In genomic region chr11:120148201-120148855, GRCm38 (mm10) we compare ENCODE assay signal across 18 mouse cellular contexts. TPM values are rescaled to one million over a fixed set of nuclear protein-coding genes. Genes with fewer than 3 reads are reported as not detected.
DNase-seq lines count a peak whose midpoint lies in the region; ATAC-seq and TF ChIP-seq lines count a peak whose summit lies in the region.
"Had no signal": no experiment of that assay in that cellular context is flagged by ENCODE, and none has a peak within 500 bp of the region (broad histone marks: within the 10 kb centered on the region; RNA-seq: fewer than 3 reads in every experiment).

No protein-coding gene starts in this region.

- H3K36me3 ChIP-seq in kidney, adult 2 months (ENCODE audit: control insufficient read depth, insufficient read depth, low read length) = no peaks in the 10 kb centered on the region
- H3K36me3 ChIP-seq in kidney, embryonic 14.5 days (ENCODE audit: control insufficient read depth, insufficient read depth, low read length) = no peaks in the 10 kb centered on the region; the same call in 1 of the 2 replicates
- H3K36me3 ChIP-seq in kidney, embryonic 15.5 days = peaks cover 6% of the 10 kb centered on the region; the same call in 1 of the 2 replicates
- H3K36me3 ChIP-seq: forebrain, embryonic 15.5 days; heart, embryonic 15.5 days had no signal

- H3K4me3 ChIP-seq in kidney, adult 2 months (ENCODE audit: insufficient read depth, low read depth, low read length) = no peak overlapping the region
- H3K4me3 ChIP-seq in kidney, embryonic 14.5 days (ENCODE audit: low read length) = no peak overlapping the region
- H3K4me3 ChIP-seq in kidney, embryonic 15.5 days (replicated peaks) = no peak overlapping the region
- H3K4me3 ChIP-seq: embryonic facial prominence, embryonic 12.5 days; forebrain, embryonic 15.5 days; heart, adult 2 months; heart, embryonic 15.5 days had no signal

- no peak for TF ChIP-seq CTCF in kidney, adult 2 months (conservative IDR thresholded peaks at IDR 0.05; ENCODE audit: insufficient read depth, insufficient read length, low read depth, low read length)

- H3K9ac ChIP-seq in kidney, embryonic 14.5 days (ENCODE audit: low read depth, low read length) = no peak overlapping the region
- no peak overlapping the region for H3K9ac ChIP-seq in kidney, embryonic 15.5 days
- H3K9ac ChIP-seq: embryonic facial prominence, embryonic 12.5 days; forebrain, embryonic 15.5 days; heart, embryonic 15.5 days; hindbrain, embryonic 13.5 days had no signal

- no peaks in the 10 kb centered on the region for H3K27me3 ChIP-seq in kidney, adult 2 months (replicated peaks; ENCODE audit: control insufficient read depth, insufficient read depth, low read length)
- no peaks in the 10 kb centered on the region for H3K27me3 ChIP-seq in kidney, embryonic 14.5 days (ENCODE audit: control insufficient read depth, insufficient read depth, low read length)
- no peaks in the 10 kb centered on the region for H3K27me3 ChIP-seq in kidney, embryonic 15.5 days
- H3K27me3 ChIP-seq: embryonic facial prominence, embryonic 12.5 days; forebrain, embryonic 15.5 days; heart, embryonic 15.5 days; hindbrain, embryonic 13.5 days; Patski had no signal

- peak; percentile 88 for DNase-seq in kidney, adult 2 months
- DNase-seq in kidney, postnatal 14 days = peak; percentile 67
- DNase-seq in layer of hippocampus, adult 11-12 months (ENCODE audit: low spot score) = no peak
- no peak for DNase-seq in gastrocnemius, postnatal 14 days
- DNase-seq in retina, postnatal 1 day = no peak
- DNase-seq: adrenal gland, adult 2 months; adrenal gland, postnatal 25 days; cerebellum, adult 8-10 months; cerebellum, postnatal 25 days; heart, adult 2 months; heart, postnatal 14 days had no signal

- H3K4me2 ChIP-seq in kidney, embryonic 14.5 days (replicated peaks; ENCODE audit: low read depth, low read length) = no peak overlapping the region
- H3K4me2 ChIP-seq in kidney, embryonic 15.5 days = no peak overlapping the region
- H3K4me2 ChIP-seq: embryonic facial prominence, embryonic 12.5 days; forebrain, embryonic 15.5 days had no signal

- no peak for ATAC-seq in kidney, embryonic 14.5 days (ENCODE audit: low FRiP score, low TSS enrichment)
- no peak for ATAC-seq in kidney, embryonic 15.5 days (replicated peaks; ENCODE audit: low FRiP score)
- ATAC-seq: forebrain, embryonic 15.5 days; Patski had no signal

- peaks cover 40% of the 10 kb centered on the region for H3K4me1 ChIP-seq in kidney, adult 2 months (ENCODE audit: control insufficient read depth, insufficient read depth, low read length)
- H3K4me1 ChIP-seq in kidney, embryonic 14.5 days (ENCODE audit: control insufficient read depth, insufficient read depth, low read length) = peaks cover 37% of the 10 kb centered on the region
- H3K4me1 ChIP-seq in kidney, embryonic 15.5 days = peaks cover 62% of the 10 kb centered on the region

- WGBS in kidney, adult 2 months = 45% methylated on average over 8 of the region's 8 CpGs
- WGBS in kidney, embryonic 14.5 days = 73% methylated on average over 8 of the region's 8 CpGs
- 67% methylated on average over 8 of the region's 8 CpGs for WGBS in kidney, embryonic 15.5 days

- TF ChIP-seq POLR2A in kidney, adult 2 months (IDR thresholded peaks at IDR 0.05; ENCODE audit: low read depth, low read length) = no peak

- H3K27ac ChIP-seq in kidney, adult 2 months (ENCODE audit: insufficient read depth, low read depth, low read length) = peak overlapping the region; percentile 3; the same call in 1 of the 2 replicates
- no peak overlapping the region for H3K27ac ChIP-seq in kidney, embryonic 14.5 days (ENCODE audit: low read depth, low read length)
- H3K27ac ChIP-seq in kidney, embryonic 15.5 days = peak overlapping the region; percentile 59
- H3K27ac ChIP-seq: embryonic facial prominence, embryonic 12.5 days; forebrain, embryonic 15.5 days; heart, adult 2 months; heart, embryonic 15.5 days; hindbrain, embryonic 13.5 days had no signal

- intact Hi-C loops in gastrocnemius, postnatal 14 days (cut with DNase I; ENCODE audit: low total_unique reads) = no loop called here

- H3K9me3 ChIP-seq in kidney, embryonic 14.5 days (ENCODE audit: control insufficient read depth, low read length) = no peaks in the 10 kb centered on the region
- no peaks in the 10 kb centered on the region for H3K9me3 ChIP-seq in kidney, embryonic 15.5 days (replicated peaks)
- H3K9me3 ChIP-seq: embryonic facial prominence, embryonic 12.5 days; forebrain, embryonic 15.5 days; heart, embryonic 15.5 days; hindbrain, embryonic 13.5 days had no signal

RNA-seq across cellular contexts. Expression of gene Slc38a10, which starts 2.8 kb away (rescaled TPM):
- polyA plus RNA-seq in kidney, adult 2 months (2012; rRNA removed) = 151 and 178 TPM in 2 replicates
- polyA plus RNA-seq in kidney, embryonic 14.5 days (2014; fragmentation: Nextera tagmentation; extraction: Ambion mirVana) = 81.2 and 89.0 TPM in 2 replicates
- polyA plus RNA-seq in kidney, embryonic 15.5 days (2015; fragmentation: Nextera tagmentation; extraction: Ambion mirVana) = 109 and 115 TPM in 2 replicates
- total RNA-seq in gastrocnemius, postnatal 14 days (2021) = 10 to 100 TPM; 56.1 to 60.8 TPM

RNA-seq across cellular contexts. Expression of gene Ndufaf8, which starts 49.6 kb away (rescaled TPM):
- polyA plus RNA-seq in kidney, adult 2 months (2012; rRNA removed) = 77.7 and 79.3 TPM in 2 replicates
- polyA plus RNA-seq in kidney, embryonic 14.5 days (2014; fragmentation: Nextera tagmentation; extraction: Ambion mirVana) = 97.3 and 115 TPM in 2 replicates
- polyA plus RNA-seq in kidney, embryonic 15.5 days (2015; fragmentation: Nextera tagmentation; extraction: Ambion mirVana) = 83.0 and 90.1 TPM in 2 replicates
- total RNA-seq in gastrocnemius, postnatal 14 days (2021) = 10 to 100 TPM; 36.5 to 45.6 TPM

RNA-seq across cellular contexts. Expression of gene Tepsin, which starts 49.8 kb away (rescaled TPM):
- polyA plus RNA-seq in kidney, adult 2 months (2012; rRNA removed) = 28.5 and 35.6 TPM in 2 replicates
- polyA plus RNA-seq in kidney, embryonic 14.5 days (2014; fragmentation: Nextera tagmentation; extraction: Ambion mirVana) = 12.2 and 15.6 TPM in 2 replicates
- polyA plus RNA-seq in kidney, embryonic 15.5 days (2015; fragmentation: Nextera tagmentation; extraction: Ambion mirVana) = 19.5 and 22.4 TPM in 2 replicates
- 1 to 10 TPM; 5.1 to 6.6 TPM for total RNA-seq in gastrocnemius, postnatal 14 days (2021)

Comparison
In these comparisons a context has a peak if more than half of its experiments do, and no peak if none do; other contexts are left out.
1. DNase-seq: peak in kidney, adult 2 months (single experiment) and kidney, postnatal 14 days (single experiment); none in layer of hippocampus, adult 11-12 months (single experiment), gastrocnemius, postnatal 14 days (single experiment) and retina, postnatal 1 day (single experiment).